In the genomic region with DNA sequence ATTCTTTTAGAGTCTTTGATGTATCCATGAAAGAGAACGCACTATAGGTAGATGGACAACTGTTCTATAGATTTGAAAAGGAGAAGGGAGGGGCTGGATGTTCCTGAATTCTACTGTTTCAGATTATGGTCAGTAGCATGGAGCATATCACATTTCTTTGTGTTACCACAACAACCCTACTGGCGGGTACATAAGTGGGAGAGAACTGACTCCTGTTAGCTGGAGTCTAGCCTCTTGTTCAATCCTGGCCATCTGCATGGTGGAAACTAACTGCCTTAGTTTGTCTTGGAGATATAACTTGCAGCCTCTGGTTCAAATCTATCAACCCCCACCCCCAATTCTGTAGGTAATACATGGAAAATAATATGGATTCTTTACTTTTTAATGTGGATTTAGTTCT, we compare ENCODE assay signal across 7 mouse cellular contexts. TPM values are rescaled to one million over a fixed set of nuclear protein-coding genes. Genes with fewer than 3 reads are reported as not detected.
DNase-seq lines count a peak whose midpoint lies in the region; ATAC-seq and TF ChIP-seq lines count a peak whose summit lies in the region.

No protein-coding gene starts in this region.

- no peak for TF ChIP-seq EP300 in lung, postnatal 0 days (IDR thresholded peaks at IDR 0.05)
- TF ChIP-seq EP300 in heart, postnatal 0 days (IDR thresholded peaks at IDR 0.05; ENCODE audit: low read depth): no peak
- no peak for TF ChIP-seq EP300 in stomach, postnatal 0 days (optimal IDR thresholded peaks at IDR 0.05)

- H3K27ac ChIP-seq in lung, postnatal 0 days (ENCODE audit: low read length): peak overlapping the region; percentile 95; the same call in 1 of the 2 replicates
- H3K27ac ChIP-seq in heart, postnatal 0 days (ENCODE audit: low read depth): peak overlapping the region; percentile 94
- H3K27ac ChIP-seq in liver, embryonic 13.5 days: no peak overlapping the region
- H3K27ac ChIP-seq in stomach, postnatal 0 days (replicated peaks): peak overlapping the region; percentile 95

- H3K4me3 ChIP-seq in lung, postnatal 0 days (ENCODE audit: low read depth, low read length): no peak overlapping the region
- peak overlapping the region; percentile 52 for H3K4me3 ChIP-seq in heart, postnatal 0 days (ENCODE audit: low read depth, low read length)
- H3K4me3 ChIP-seq in liver, embryonic 13.5 days (replicated peaks): 0 out of 2 replicates have a peak overlapping the region, but pooled peaks have one; percentile 61
- peak overlapping the region; percentile 46 for H3K4me3 ChIP-seq in stomach, postnatal 0 days (ENCODE audit: low read depth, low read length)

- no peaks in the 10 kb centered on the region for H3K36me3 ChIP-seq in lung, postnatal 0 days (ENCODE audit: insufficient read depth, low read length)
- no peaks in the 10 kb centered on the region for H3K36me3 ChIP-seq in heart, postnatal 0 days (replicated peaks; ENCODE audit: control insufficient read depth, insufficient read depth, low read length)
- H3K36me3 ChIP-seq in liver, embryonic 13.5 days: no peaks in the 10 kb centered on the region
- no peaks in the 10 kb centered on the region for H3K36me3 ChIP-seq in stomach, postnatal 0 days (ENCODE audit: control insufficient read depth, insufficient read depth, low read length)

- H3K4me2 ChIP-seq in lung, postnatal 0 days (replicated peaks; ENCODE audit: low read depth, low read length): peak overlapping the region; percentile 61
- H3K4me2 ChIP-seq in heart, postnatal 0 days (ENCODE audit: low read depth, low read length): peak overlapping the region; percentile 80
- peak overlapping the region; percentile 76 for H3K4me2 ChIP-seq in liver, embryonic 13.5 days
- H3K4me2 ChIP-seq in stomach, postnatal 0 days (replicated peaks; ENCODE audit: low read depth): peak overlapping the region; percentile 52

- H3K9ac ChIP-seq in lung, postnatal 0 days (replicated peaks; ENCODE audit: low read depth): no peak overlapping the region
- no peak overlapping the region for H3K9ac ChIP-seq in heart, postnatal 0 days (replicated peaks; ENCODE audit: low read depth, low read length)
- no peak overlapping the region for H3K9ac ChIP-seq in liver, embryonic 13.5 days
- H3K9ac ChIP-seq in stomach, postnatal 0 days (ENCODE audit: low read length): no peak overlapping the region

- H3K4me1 ChIP-seq in lung, postnatal 0 days (ENCODE audit: insufficient read depth, low read depth, low read length): no peaks in the 10 kb centered on the region; the same call in 1 of the 2 replicates
- peaks cover 17% of the 10 kb centered on the region for H3K4me1 ChIP-seq in heart, postnatal 0 days (ENCODE audit: control insufficient read depth, insufficient read depth)
- H3K4me1 ChIP-seq in liver, embryonic 13.5 days (replicated peaks): peaks cover 25% of the 10 kb centered on the region
- H3K4me1 ChIP-seq in stomach, postnatal 0 days (replicated peaks; ENCODE audit: control insufficient read depth, insufficient read depth): 0 out of 2 replicates have a peak, but pooled peaks cover 4% of the 10 kb centered on the region

- no peaks in the 10 kb centered on the region for H3K9me3 ChIP-seq in lung, postnatal 0 days (ENCODE audit: low read length)
- no peaks in the 10 kb centered on the region for H3K9me3 ChIP-seq in heart, postnatal 0 days (replicated peaks; ENCODE audit: control insufficient read depth, low read length)
- no peaks in the 10 kb centered on the region for H3K9me3 ChIP-seq in liver, embryonic 13.5 days (replicated peaks)
- no peaks in the 10 kb centered on the region for H3K9me3 ChIP-seq in stomach, postnatal 0 days (ENCODE audit: control insufficient read depth, low read length)

- ATAC-seq in lung, postnatal 0 days: no peak
- ATAC-seq in heart, postnatal 0 days (ENCODE audit: insufficient read depth, low read depth): no peak
- ATAC-seq in liver, embryonic 13.5 days (ENCODE audit: low read depth): no peak
- no peak for ATAC-seq in stomach, postnatal 0 days (ENCODE audit: low FRiP score, low TSS enrichment)

- 73% methylated on average over 2 of the region's 2 CpGs for WGBS in lung, postnatal 0 days
- WGBS in heart, postnatal 0 days: 69% methylated on average over 2 of the region's 2 CpGs
- 65% methylated on average over 2 of the region's 2 CpGs for WGBS in liver, embryonic 13.5 days (ENCODE audit: insufficient replicate concordance)
- WGBS in stomach, postnatal 0 days: 60% methylated on average over 2 of the region's 2 CpGs

- TF ChIP-seq CTCF in lung, postnatal 0 days (IDR thresholded peaks at IDR 0.05): no peak
- no peak for TF ChIP-seq CTCF in heart, postnatal 0 days (IDR thresholded peaks at IDR 0.05; ENCODE audit: low read depth)
- TF ChIP-seq CTCF in stomach, postnatal 0 days (IDR thresholded peaks at IDR 0.05; ENCODE audit: low read depth): no peak

- no peak for DNase-seq in lung, postnatal 0 days (ENCODE audit: low spot score)
- no peak for DNase-seq in lung, postnatal 10 days
- DNase-seq in heart, postnatal 0 days (ENCODE audit: low spot score): no peak
- no peak for DNase-seq in liver, embryonic 13.5 days
- DNase-seq in stomach, postnatal 0 days (ENCODE audit: low spot score): no peak
- DNase-seq in frontal cortex, postnatal 25 days (ENCODE audit: low spot score in 2 of 2): no peak
- no peak for DNase-seq in gastrocnemius, postnatal 25 days

- H3K27me3 ChIP-seq in lung, postnatal 0 days (replicated peaks; ENCODE audit: insufficient read depth, low read length): no peaks in the 10 kb centered on the region
- H3K27me3 ChIP-seq in heart, postnatal 0 days (ENCODE audit: control insufficient read depth, insufficient read depth, low read length): no peaks in the 10 kb centered on the region
- H3K27me3 ChIP-seq in liver, embryonic 13.5 days: peaks cover 52% of the 10 kb centered on the region
- H3K27me3 ChIP-seq in stomach, postnatal 0 days (ENCODE audit: control insufficient read depth, insufficient read depth, low read length): no peaks in the 10 kb centered on the region

RNA-seq across cellular contexts. Expression of a gene that starts 1.3 kb away (rescaled TPM):
- polyA plus RNA-seq in lung, postnatal 0 days (2015; fragmentation: Nextera tagmentation; extraction: Ambion mirVana): 40.5 and 45.4 TPM in 2 replicates
- total RNA-seq in heart, postnatal 0 days (2014; rRNA removed; ENCODE audit: low replicate concordance): 76.5 and 114 TPM in 2 replicates
- polyA plus RNA-seq in heart, postnatal 0 days (2015; fragmentation: Nextera tagmentation; extraction: Ambion mirVana): 53.2 and 53.8 TPM in 2 replicates
- 3.0 and 3.8 TPM in 2 replicates for polyA plus RNA-seq in liver, embryonic 13.5 days (2015; fragmentation: Nextera tagmentation; extraction: Ambion mirVana)
- 24.7 and 26.0 TPM in 2 replicates for polyA plus RNA-seq in stomach, postnatal 0 days (2015; fragmentation: Nextera tagmentation; extraction: Ambion mirVana)
- 10 to 100 TPM; 54.7 to 55.0 TPM for total RNA-seq in gastrocnemius, postnatal 25 days (2021)

RNA-seq across cellular contexts. Expression of a gene that starts 4.1 kb away (rescaled TPM):
- polyA plus RNA-seq in lung, postnatal 0 days (2015; fragmentation: Nextera tagmentation; extraction: Ambion mirVana): 0.36 and 0.76 TPM in 2 replicates
- total RNA-seq in heart, postnatal 0 days (2014; rRNA removed; ENCODE audit: low replicate concordance): not detected in 2 replicates
- 0.45 and 0.52 TPM in 2 replicates for polyA plus RNA-seq in heart, postnatal 0 days (2015; fragmentation: Nextera tagmentation; extraction: Ambion mirVana)
- 0.09 TPM in 1 of 2 replicates, not detected in the other for polyA plus RNA-seq in liver, embryonic 13.5 days (2015; fragmentation: Nextera tagmentation; extraction: Ambion mirVana)
- 1.2 and 1.9 TPM in 2 replicates for polyA plus RNA-seq in stomach, postnatal 0 days (2015; fragmentation: Nextera tagmentation; extraction: Ambion mirVana)
- total RNA-seq in gastrocnemius, postnatal 25 days (2021): under 1 TPM in 1 of 2 experiments, not detected in 1; 0.41 TPM
